In genomic region chr8:70128435-70128834, GRCm38 (mm10) we compare ENCODE assay signal across 7 mouse cellular contexts. TPM values are rescaled to one million over a fixed set of nuclear protein-coding genes. Genes with fewer than 3 reads are reported as not detected.
DNase-seq lines count a peak whose midpoint lies in the region; ATAC-seq lines count a peak whose summit lies in the region.

No protein-coding gene starts in this region.

- DNase-seq in limb, embryonic 10.5 days (ENCODE audit: low spot score): no peak
- peak; percentile 80 for DNase-seq in adrenal gland, postnatal 14 days
- DNase-seq in gastrocnemius, postnatal 10 days: peak; percentile 62
- peak; percentile 40 for DNase-seq in kidney, postnatal 10 days
- peak; percentile 67 for DNase-seq in skeletal muscle tissue, adult 2 months (ENCODE audit: low read depth, low spot score)
- no peak for DNase-seq in retina, embryonic 14.5 days (ENCODE audit: low spot score)

- peaks cover 12% of the 10 kb centered on the region for H3K36me3 ChIP-seq in limb, embryonic 12.5 days
- H3K36me3 ChIP-seq in limb, embryonic 10.5 days: peaks cover 13% of the 10 kb centered on the region

- H3K27ac ChIP-seq in limb, embryonic 12.5 days: no peak overlapping the region
- H3K27ac ChIP-seq in limb, embryonic 10.5 days: no peak overlapping the region

- 83% methylated on average over 3 of the region's 3 CpGs for WGBS in limb, embryonic 12.5 days
- WGBS in limb, embryonic 10.5 days: 75% methylated on average over 3 of the region's 3 CpGs

- no peak for ATAC-seq in limb, embryonic 12.5 days (ENCODE audit: insufficient number of reproducible peaks, insufficient read depth, low FRiP score, low TSS enrichment, low read depth)

- H3K9me3 ChIP-seq in limb, embryonic 12.5 days: no peaks in the 10 kb centered on the region
- H3K9me3 ChIP-seq in limb, embryonic 10.5 days (replicated peaks): no peaks in the 10 kb centered on the region

- H3K4me2 ChIP-seq in limb, embryonic 12.5 days: no peak overlapping the region

- H3K4me3 ChIP-seq in limb, embryonic 12.5 days (replicated peaks): no peak overlapping the region
- H3K4me3 ChIP-seq in limb, embryonic 10.5 days: no peak overlapping the region

- H3K27me3 ChIP-seq in limb, embryonic 12.5 days: peaks cover 9% of the 10 kb centered on the region; the same call in 1 of the 2 replicates
- H3K27me3 ChIP-seq in limb, embryonic 10.5 days (ENCODE audit: low read depth, poor library complexity, severe bottlenecking): peaks cover 7% of the 10 kb centered on the region; the same call in 1 of the 2 replicates

- H3K9ac ChIP-seq in limb, embryonic 12.5 days (replicated peaks): peak overlapping the region; percentile 23; the same call in 1 of the 2 replicates

- H3K4me1 ChIP-seq in limb, embryonic 12.5 days (replicated peaks): peaks cover 14% of the 10 kb centered on the region
- H3K4me1 ChIP-seq in limb, embryonic 10.5 days: peaks cover 16% of the 10 kb centered on the region

RNA-seq across cellular contexts. Expression of gene Nr2c2ap, which starts 2.7 kb away (rescaled TPM):
- polyA plus RNA-seq in limb, embryonic 12.5 days (2016; fragmentation: Nextera tagmentation; extraction: Ambion mirVana): 21.4 and 22.7 TPM in 2 replicates
- polyA plus RNA-seq in limb, embryonic 10.5 days (2016; fragmentation: Nextera tagmentation; extraction: Ambion mirVana): 29.6 and 35.9 TPM in 2 replicates
- total RNA-seq in adrenal gland, postnatal 14 days (2021): 15.0 and 18.4 TPM in 2 replicates
- total RNA-seq in gastrocnemius, postnatal 10 days (2021): 1 to 10 TPM; 6.3 to 7.1 TPM

RNA-seq across cellular contexts. Expression of gene Ncan, which starts 7.8 kb away (rescaled TPM):
- 0.56 and 1.1 TPM in 2 replicates for polyA plus RNA-seq in limb, embryonic 12.5 days (2016; fragmentation: Nextera tagmentation; extraction: Ambion mirVana)
- polyA plus RNA-seq in limb, embryonic 10.5 days (2016; fragmentation: Nextera tagmentation; extraction: Ambion mirVana): 0.29 and 0.61 TPM in 2 replicates
- total RNA-seq in adrenal gland, postnatal 14 days (2021): 0.41 and 0.67 TPM in 2 replicates
- total RNA-seq in gastrocnemius, postnatal 10 days (2021): under 1 TPM; 0.61 to 0.81 TPM

RNA-seq across cellular contexts. Expression of gene Rfxank, which starts 10.5 kb away (rescaled TPM):
- polyA plus RNA-seq in limb, embryonic 12.5 days (2016; fragmentation: Nextera tagmentation; extraction: Ambion mirVana): 26.6 and 28.4 TPM in 2 replicates
- 20.1 and 27.9 TPM in 2 replicates for polyA plus RNA-seq in limb, embryonic 10.5 days (2016; fragmentation: Nextera tagmentation; extraction: Ambion mirVana)
- total RNA-seq in adrenal gland, postnatal 14 days (2021): 16.9 and 18.8 TPM in 2 replicates
- total RNA-seq in gastrocnemius, postnatal 10 days (2021): 10 to 100 TPM in 1 of 2 experiments, 1 to 10 TPM in 1; 8.2 to 10.1 TPM

RNA-seq across cellular contexts. Expression of gene Borcs8, which starts 10.9 kb away (rescaled TPM):
- 44.7 and 47.6 TPM in 2 replicates for polyA plus RNA-seq in limb, embryonic 12.5 days (2016; fragmentation: Nextera tagmentation; extraction: Ambion mirVana)
- polyA plus RNA-seq in limb, embryonic 10.5 days (2016; fragmentation: Nextera tagmentation; extraction: Ambion mirVana): 45.3 and 49.8 TPM in 2 replicates
- total RNA-seq in adrenal gland, postnatal 14 days (2021): 49.2 and 50.5 TPM in 2 replicates
- total RNA-seq in gastrocnemius, postnatal 10 days (2021): 10 to 100 TPM; 17.0 to 23.9 TPM

RNA-seq across cellular contexts. Expression of gene Mef2b, which starts 11.1 kb away (rescaled TPM):
- 0.49 and 1.1 TPM in 2 replicates for polyA plus RNA-seq in limb, embryonic 12.5 days (2016; fragmentation: Nextera tagmentation; extraction: Ambion mirVana)
- polyA plus RNA-seq in limb, embryonic 10.5 days (2016; fragmentation: Nextera tagmentation; extraction: Ambion mirVana): 0.29 and 0.60 TPM in 2 replicates
- 0.41 and 0.56 TPM in 2 replicates for total RNA-seq in adrenal gland, postnatal 14 days (2021)
- total RNA-seq in gastrocnemius, postnatal 10 days (2021): under 1 TPM; 0.35 to 0.45 TPM

Comparison
In these comparisons a context has a peak if more than half of its experiments do, and no peak if none do; other contexts are left out.
1. DNase-seq: peak in adrenal gland, postnatal 14 days (single experiment), gastrocnemius, postnatal 10 days (single experiment), kidney, postnatal 10 days (single experiment) and skeletal muscle tissue, adult 2 months (single experiment); none in limb, embryonic 10.5 days (single experiment) and retina, embryonic 14.5 days (single experiment).